Mouse (Mus musculus): Measurements from ENCODE around the gene Asb2. TPM values are rescaled to one million over a fixed set of nuclear protein-coding genes. Genes with fewer than 3 reads are reported as not detected.

Gene Asb2
- 0.87 and 1.7 TPM in 2 replicates for polyA plus RNA-seq (2015; fragmentation: Nextera tagmentation; extraction: Ambion mirVana)

- Histone ChIP-seq H3K4me3 (no peak within 1 kb of the TSS), H3K9ac (no peak within 1 kb of the TSS), H3K4me2 (no peak within 1 kb of the TSS), H3K27me3 (no peaks in the 10 kb centered on the region), H3K36me3 (no peaks in the 10 kb centered on the region), H3K9me3 (no peaks in the 10 kb centered on the region), H3K4me1 (peaks cover 6% of the 10 kb centered on the region; the same call in 1 of the 2 replicates), H3K27ac (no peak within 1 kb of the TSS)
- 65% methylated on average over 14 of the region's 14 CpGs for WGBS
- ATAC-seq (ENCODE audit: insufficient number of reproducible peaks, insufficient read depth, low FRiP score, low TSS enrichment, low read depth), result no peak
Observed at GRCm38 (mm10) chr12:103355746-103356414, at the start of gene Asb2. Gene Asb2, minus strand, starts transcription at chr12:103356001.

DNA sequence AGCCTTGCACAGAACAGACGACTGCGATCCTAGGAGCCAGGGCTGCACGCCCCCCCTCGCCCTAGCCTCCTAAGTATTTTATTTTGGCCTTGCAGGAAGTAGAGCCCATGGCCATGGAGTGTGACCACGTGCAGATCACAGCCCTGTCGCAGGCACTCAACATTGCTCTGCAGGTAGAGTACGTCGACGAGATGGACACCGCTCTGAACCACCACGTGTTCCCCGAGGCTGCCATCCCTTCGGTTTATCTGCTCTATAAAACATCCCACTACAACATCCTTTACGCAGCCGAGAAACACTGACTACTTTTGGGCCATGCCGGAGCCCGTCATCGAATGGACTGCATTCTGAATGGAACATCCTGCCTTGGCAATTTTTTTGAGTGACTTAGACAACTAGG lies 48.3 kb upstream of the Asb2 start:
- Histone ChIP-seq H3K27me3 (no peaks in the 10 kb centered on the region), H3K4me3 (no peak overlapping the region), H3K36me3 (peaks cover 81% of the 10 kb centered on the region), H3K4me2 (no peak overlapping the region), H3K9ac (no peak overlapping the region), H3K27ac (no peak overlapping the region), H3K4me1 (no peaks in the 10 kb centered on the region), H3K9me3 (no peaks in the 10 kb centered on the region)
- ATAC-seq (ENCODE audit: insufficient number of reproducible peaks, insufficient read depth, low FRiP score, low TSS enrichment, low read depth), result no peak
- 88% methylated on average over 18 of the region's 18 CpGs for WGBS

DNA sequence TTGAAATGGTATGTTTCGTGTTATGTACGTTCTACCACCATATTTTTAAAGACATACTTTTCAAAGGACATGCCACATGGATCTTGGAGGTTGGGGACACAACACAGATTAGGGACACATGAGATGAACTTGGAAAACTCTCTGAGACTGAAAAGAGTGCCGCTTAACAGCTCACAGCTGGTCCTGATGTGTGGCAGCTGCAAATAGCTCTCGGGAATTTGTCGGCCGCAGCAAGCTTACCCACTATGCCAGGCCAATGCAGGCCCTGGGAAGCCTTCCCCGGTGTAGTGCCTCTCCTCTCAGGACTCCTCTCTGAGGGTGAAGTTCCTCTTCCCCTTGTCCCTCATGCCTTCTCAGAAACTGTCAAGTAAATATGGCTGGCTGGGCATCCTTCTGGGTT lies 41.0 kb upstream of the Asb2 start:
- Histone ChIP-seq H3K27ac (no peak overlapping the region), H3K36me3 (peaks cover 13% of the 10 kb centered on the region; the same call in 1 of the 2 replicates)
- WGBS, result 51% methylated on average over 7 of the region's 7 CpGs

GRCm38 (mm10) chr12:103395486-103396275 lies 39.9 kb upstream of the Asb2 start:
- H3K4me2 ChIP-seq, result no peak overlapping the region
- no peak overlapping the region for H3K27ac ChIP-seq
- no peak for ATAC-seq (ENCODE audit: insufficient number of reproducible peaks, insufficient read depth, low FRiP score, low TSS enrichment, low read depth)
- H3K9ac ChIP-seq, result no peak overlapping the region
- H3K9me3 ChIP-seq, result no peaks in the 10 kb centered on the region
- 81% methylated on average over 12 of the region's 12 CpGs for WGBS
- no peak overlapping the region for H3K4me3 ChIP-seq
- H3K36me3 ChIP-seq, result 0 out of 2 replicates have a peak, but pooled peaks cover 4% of the 10 kb centered on the region
- H3K4me1 ChIP-seq, result peaks cover 6% of the 10 kb centered on the region
- H3K27me3 ChIP-seq, result no peaks in the 10 kb centered on the region

More for the DNA sequence above, 41.0 kb upstream of the Asb2 start:
- peaks cover 6% of the 10 kb centered on the region for H3K4me1 ChIP-seq
- H3K9me3 ChIP-seq, result no peaks in the 10 kb centered on the region
- no peak overlapping the region for H3K4me3 ChIP-seq
- no peaks in the 10 kb centered on the region for H3K27me3 ChIP-seq
- no peak overlapping the region for H3K9ac ChIP-seq
- H3K4me2 ChIP-seq, result no peak overlapping the region
- no peak for ATAC-seq (ENCODE audit: insufficient number of reproducible peaks, insufficient read depth, low FRiP score, low TSS enrichment, low read depth)

DNA sequence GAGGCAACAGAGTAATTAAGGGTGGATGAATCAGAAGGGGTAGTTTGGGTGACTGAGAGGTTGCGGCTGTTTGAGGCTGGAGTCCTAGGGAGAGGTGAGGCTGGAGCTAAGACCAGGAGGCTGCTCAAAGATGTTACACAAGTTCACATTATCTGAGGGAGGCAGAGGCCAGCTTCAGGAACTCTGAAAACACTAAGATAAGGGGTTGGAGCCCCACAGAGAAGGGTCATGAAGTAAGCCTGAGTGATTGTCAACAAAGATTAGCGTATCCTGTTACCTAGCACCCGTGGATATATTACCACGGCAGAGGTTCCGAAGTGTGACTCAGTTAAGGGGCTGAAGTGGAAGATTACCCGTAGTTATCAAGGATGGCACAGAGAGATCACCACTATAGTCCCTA lies 37.7 kb upstream of the Asb2 start:
- Histone ChIP-seq H3K4me1 (peaks cover 20% of the 10 kb centered on the region), H3K27me3 (no peaks in the 10 kb centered on the region), H3K27ac (no peak overlapping the region), H3K4me2 (no peak overlapping the region), H3K36me3 (no peaks in the 10 kb centered on the region), H3K4me3 (no peak overlapping the region), H3K9ac (no peak overlapping the region), H3K9me3 (no peaks in the 10 kb centered on the region)
- no peak for ATAC-seq (ENCODE audit: insufficient number of reproducible peaks, insufficient read depth, low FRiP score, low TSS enrichment, low read depth)
- WGBS, result 61% methylated on average over 6 of the region's 6 CpGs

- no peak overlapping the region for H3K27ac ChIP-seq
- no peak for ATAC-seq (ENCODE audit: insufficient number of reproducible peaks, insufficient read depth, low FRiP score, low TSS enrichment, low read depth)
- H3K4me2 ChIP-seq, result no peak overlapping the region
- H3K27me3 ChIP-seq, result no peaks in the 10 kb centered on the region
- peak overlapping the region; percentile 27; the same call in 1 of the 2 replicates for H3K9ac ChIP-seq
- peaks cover 14% of the 10 kb centered on the region for H3K4me1 ChIP-seq
- WGBS, result 83% methylated on average over 7 of the region's 7 CpGs
- no peaks in the 10 kb centered on the region for H3K9me3 ChIP-seq
- no peak overlapping the region for H3K4me3 ChIP-seq
- H3K36me3 ChIP-seq, result no peaks in the 10 kb centered on the region
Observed at GRCm38 (mm10) chr12:103391098-103391497, 35.3 kb upstream of the Asb2 start.

DNA sequence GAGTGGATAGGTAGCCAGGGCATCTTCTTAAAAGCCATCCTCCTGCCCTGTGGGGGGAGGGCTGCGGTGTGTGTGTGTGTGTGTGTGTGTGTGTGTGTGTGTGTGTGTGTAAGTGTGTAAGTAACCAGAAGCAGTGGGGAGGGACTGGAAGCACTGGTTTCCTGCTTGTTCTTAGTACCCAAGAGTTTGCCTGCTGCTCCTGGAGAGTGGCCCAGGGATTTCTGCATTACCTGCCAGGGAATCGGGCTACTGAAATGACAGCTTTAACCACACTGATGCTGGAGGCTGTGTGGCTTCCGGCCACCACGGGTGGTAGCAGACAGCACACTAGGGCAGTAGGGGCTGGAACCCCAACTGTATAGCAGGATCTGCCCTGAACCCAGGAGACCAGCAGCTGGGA lies 34.2 kb upstream of the Asb2 start:
- no peak overlapping the region for H3K4me3 ChIP-seq
- H3K27ac ChIP-seq, result no peak overlapping the region
- no peaks in the 10 kb centered on the region for H3K9me3 ChIP-seq
- no peaks in the 10 kb centered on the region for H3K27me3 ChIP-seq
- peak overlapping the region; percentile 81; the same call in 1 of the 2 replicates for H3K4me2 ChIP-seq
- WGBS, result 76% methylated on average over 4 of the region's 4 CpGs
- ATAC-seq (ENCODE audit: insufficient number of reproducible peaks, insufficient read depth, low FRiP score, low TSS enrichment, low read depth), result no peak
- H3K4me1 ChIP-seq, result peaks cover 14% of the 10 kb centered on the region
- H3K9ac ChIP-seq, result peak overlapping the region; percentile 32; the same call in 1 of the 2 replicates
- no peaks in the 10 kb centered on the region for H3K36me3 ChIP-seq

- peak overlapping the region; percentile 79 for H3K4me3 ChIP-seq
Observed at GRCm38 (mm10) chr12:103389348-103389727, 33.5 kb upstream of the Asb2 start.

DNA sequence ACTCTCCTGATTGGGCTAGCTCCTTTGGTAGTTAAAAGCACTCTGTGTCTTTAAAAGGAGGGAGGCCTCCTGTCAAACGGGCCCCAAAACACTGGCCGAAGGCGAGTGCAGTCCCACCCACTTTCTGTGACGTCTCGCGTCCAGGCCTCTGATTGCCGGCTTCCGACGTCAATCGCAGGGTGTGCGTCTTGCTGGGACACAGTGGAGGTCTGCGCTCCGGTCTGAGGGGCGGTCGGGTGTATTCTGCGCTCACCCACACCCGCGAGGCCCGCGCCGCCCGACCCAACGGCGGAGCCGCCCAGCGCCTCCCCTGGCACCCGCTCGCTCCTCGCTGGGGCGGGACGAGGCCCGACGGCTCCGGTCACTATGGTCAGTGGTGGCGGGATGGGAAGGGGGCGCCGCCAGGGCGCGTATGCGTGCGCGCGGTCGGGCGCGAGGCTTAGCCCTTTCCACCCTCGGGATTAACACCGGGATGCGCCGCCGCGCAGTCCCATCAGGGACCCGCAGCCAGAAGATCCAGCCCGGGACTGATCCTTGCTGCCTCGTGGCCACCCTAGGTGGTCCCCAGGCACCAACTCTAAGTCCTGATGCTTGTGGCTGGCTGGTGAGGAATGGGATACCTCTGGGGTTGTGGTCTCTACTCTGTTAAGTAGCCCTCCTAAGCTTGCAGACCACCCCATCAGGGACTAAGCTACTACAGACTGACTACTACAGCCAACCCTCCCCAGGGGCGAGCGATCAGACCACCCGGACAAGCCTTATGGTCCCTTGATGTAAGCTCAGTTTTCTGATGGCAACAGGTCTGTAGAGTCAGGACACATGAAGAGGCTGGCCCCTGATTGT lies 32.9 kb upstream of the Asb2 start, which contains the start of gene Otub2:
Gene Otub2, plus strand, starts transcription at position 178 of the 843 bp plus-strand sequence.
- H3K4me1 ChIP-seq, result peaks cover 14% of the 10 kb centered on the region
- no peaks in the 10 kb centered on the region for H3K9me3 ChIP-seq
- H3K27me3 ChIP-seq, result no peaks in the 10 kb centered on the region
- peak within 1 kb of the TSS; percentile 92 for H3K9ac ChIP-seq
- peak; percentile 95 for ATAC-seq (ENCODE audit: insufficient number of reproducible peaks, insufficient read depth, low FRiP score, low TSS enrichment, low read depth)
- H3K4me2 ChIP-seq, result peak within 1 kb of the TSS; percentile 81
- no peaks in the 10 kb centered on the region for H3K36me3 ChIP-seq
- peak within 1 kb of the TSS; percentile 79 for H3K4me3 ChIP-seq
- WGBS, result under 1% methylated on average over 57 of the region's 58 CpGs
- H3K27ac ChIP-seq, result no peak within 1 kb of the TSS; the same call in 1 of the 2 replicates

More at GRCm38 (mm10) chr12:103389348-103389727, 33.5 kb upstream of the Asb2 start:
- Histone ChIP-seq H3K36me3 (no peaks in the 10 kb centered on the region), H3K9ac (peak overlapping the region; percentile 92), H3K27me3 (no peaks in the 10 kb centered on the region), H3K4me2 (peak overlapping the region; percentile 81), H3K27ac (no peak overlapping the region), H3K9me3 (no peaks in the 10 kb centered on the region), H3K4me1 (peaks cover 14% of the 10 kb centered on the region)
- no peak for ATAC-seq (ENCODE audit: insufficient number of reproducible peaks, insufficient read depth, low FRiP score, low TSS enrichment, low read depth)
- WGBS, result 65% methylated on average over 2 of the region's 2 CpGs

DNA sequence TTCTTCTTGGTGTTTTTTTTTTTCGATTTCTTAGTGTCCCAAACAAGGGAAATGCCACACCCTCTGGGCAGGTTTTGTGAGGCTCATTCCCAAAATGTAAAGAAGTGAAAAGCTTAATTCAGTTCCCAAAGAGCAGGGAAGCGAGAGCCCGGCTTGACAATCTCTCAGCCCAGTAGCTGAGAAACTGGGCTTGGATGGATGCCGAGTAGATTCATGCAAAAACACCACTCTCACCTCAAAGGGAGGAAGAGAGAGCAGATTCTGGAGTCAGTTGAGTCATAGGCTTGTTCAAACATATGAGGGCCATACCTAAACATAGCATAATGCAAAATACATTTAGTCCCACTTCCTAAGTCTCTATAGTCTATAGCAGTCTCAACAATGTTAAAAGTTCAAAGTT lies 24.4 kb upstream of the Asb2 start:
- no peak overlapping the region for H3K4me3 ChIP-seq
- H3K27ac ChIP-seq, result no peak overlapping the region
- no peaks in the 10 kb centered on the region for H3K36me3 ChIP-seq
- H3K4me1 ChIP-seq, result no peaks in the 10 kb centered on the region
- H3K9ac ChIP-seq, result no peak overlapping the region
- no peak for ATAC-seq (ENCODE audit: insufficient number of reproducible peaks, insufficient read depth, low FRiP score, low TSS enrichment, low read depth)
- WGBS, result 84% methylated on average over 4 of the region's 4 CpGs
- no peaks in the 10 kb centered on the region for H3K27me3 ChIP-seq
- H3K4me2 ChIP-seq, result no peak overlapping the region
- no peaks in the 10 kb centered on the region for H3K9me3 ChIP-seq

DNA sequence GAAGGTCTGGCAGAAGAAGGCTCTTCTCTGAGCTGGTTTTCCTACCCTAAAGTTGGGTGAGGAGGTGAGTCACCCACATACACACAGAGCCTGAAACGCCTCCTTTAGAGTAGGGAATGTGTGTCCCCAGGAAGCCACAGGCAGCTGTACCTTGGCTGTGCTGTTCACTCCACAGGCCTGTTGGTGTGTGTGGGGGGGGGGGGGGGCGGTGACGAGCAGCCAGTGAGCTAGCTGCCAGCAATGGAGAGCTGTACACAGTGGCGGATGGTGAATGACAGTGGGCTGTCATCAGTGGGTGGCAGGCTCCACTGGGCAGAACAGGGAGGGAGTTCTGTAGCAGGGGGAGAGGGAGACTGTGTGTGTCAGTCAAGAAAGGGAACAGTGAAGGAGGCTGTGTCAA lies 21.0 kb upstream of the Asb2 start:
- no peak overlapping the region for H3K27ac ChIP-seq
- H3K36me3 ChIP-seq, result no peaks in the 10 kb centered on the region
- WGBS, result 66% methylated on average over 4 of the region's 4 CpGs
- H3K4me3 ChIP-seq, result no peak overlapping the region
- no peaks in the 10 kb centered on the region for H3K4me1 ChIP-seq
- H3K27me3 ChIP-seq, result no peaks in the 10 kb centered on the region
- H3K9ac ChIP-seq, result no peak overlapping the region
- H3K4me2 ChIP-seq, result no peak overlapping the region
- no peak for ATAC-seq (ENCODE audit: insufficient number of reproducible peaks, insufficient read depth, low FRiP score, low TSS enrichment, low read depth)
- no peaks in the 10 kb centered on the region for H3K9me3 ChIP-seq
